Mouse (Mus musculus) ovary, adult 10 weeks (tissue): ENCODE results near the gene Pan3. TPM values are rescaled to one million over a fixed set of nuclear protein-coding genes. Genes with fewer than 3 reads are reported as not detected.

Experiments used
- polyA plus RNA-seq: library from polyadenylated mRNA; stranded (reverse); fragments of 350-450 nt; fragmentation: Illumina TruSeq; extraction: RNeasy Lipid Tissue Mini Kit (QIAGEN cat#74804); gene quantifications from one replicate; pipeline ENCODE4 v1.2.3, GENCODE M21; 2014

Pan3 gene
- polyA plus RNA-seq, result 87.3 TPM

GRCm38 (mm10) chr5:147429535-147430305 lies at the start of gene Pan3:
Pan3 (plus strand) TSS chr5:147430161.

GRCm38 (mm10) chr5:147399843-147400504 lies 30.0 kb upstream of the Pan3 start, which contains the start of gene Flt3:
Flt3 (minus strand) TSS chr5:147400489.

Other genes starting within 250 kb of the Pan3 start
- gene Gsx1, start 241.5 kb upstream of the Pan3 start, polyA plus RNA-seq, result not detected
- 0.48 TPM for gene Pdx1, start 160.2 kb upstream of the Pan3 start, polyA plus RNA-seq
- not detected for gene Cdx2, start 122.9 kb upstream of the Pan3 start, polyA plus RNA-seq
- not detected for gene Urad, start 107.7 kb upstream of the Pan3 start, polyA plus RNA-seq
- 0.34 TPM for gene Flt3, start 29.7 kb upstream of the Pan3 start, polyA plus RNA-seq